Mouse (Mus musculus) hindbrain, embryonic 16.5 days (tissue): ENCODE measurements at regions not wholly inside any gene's neighbourhood (a gene's known extent, or its start where the extent isn't known, plus 50 kb on each side); places are given as distances from the start of the nearest gene placed in this dataset.
A peak's percentile ranks its signal among the peaks of the same experiment; 100 is the strongest.

ENCODE experiments used
- ATAC-seq: fragments of 200-750 bp; cut with Nextera tagmentation; 2 replicates; pipeline ENCODE4 v1.8.0; 2017; ENCODE audit warnings: moderate TSS enrichment, moderate library complexity
- H3K27ac ChIP-seq: fragments of 300-500 bp; sonication (generic); 2 replicates; pipeline ENCODE4 v1.5.1; 2014; ENCODE audit warnings: low read depth, mild to moderate bottlenecking, control low read depth, low read length, moderate library complexity
- H3K27me3 ChIP-seq: fragments of 300-500 bp; sonication (generic); replicated peaks from 2 replicates; pipeline ENCODE4 v1.6.1; 2014; ENCODE audit warnings: low read length; ENCODE audit not compliant: control insufficient read depth, insufficient read depth
- H3K36me3 ChIP-seq: fragments of 300-500 bp; sonication (generic); 2 replicates; pipeline ENCODE4 v1.6.1; 2014; ENCODE audit warnings: mild to moderate bottlenecking, low read length, moderate library complexity, mixed read lengths; ENCODE audit not compliant: control insufficient read depth, insufficient read depth
- H3K4me1 ChIP-seq: fragments of 300-500 bp; sonication (generic); 2 replicates; pipeline ENCODE4 v1.6.1; 2014; ENCODE audit warnings: low read depth, low read length; ENCODE audit not compliant: control insufficient read depth, insufficient read depth
- H3K4me2 ChIP-seq: fragments of 300-500 bp; sonication (generic); 2 replicates; pipeline ENCODE4 v1.6.1; 2014; ENCODE audit warnings: mild to moderate bottlenecking, low read length, control low read depth, moderate library complexity
- H3K4me3 ChIP-seq: fragments of 300-500 bp; sonication (generic); 2 replicates; pipeline ENCODE4 v1.5.1; 2014; ENCODE audit warnings: mild to moderate bottlenecking, low read length, control low read depth, moderate library complexity
- H3K9ac ChIP-seq: fragments of 300-500 bp; sonication (generic); 2 replicates; pipeline ENCODE4 v1.6.1; 2014; ENCODE audit warnings: low read depth, mild to moderate bottlenecking, control low read depth, low read length, moderate library complexity
- H3K9me3 ChIP-seq: fragments of 300-500 bp; sonication (generic); 2 replicates; pipeline ENCODE4 v1.6.1; 2014; ENCODE audit warnings: mild to moderate bottlenecking, low read length, moderate library complexity; ENCODE audit not compliant: control insufficient read depth
- whole genome bisulfite sequencing: fragments of 180-500 bp; shearing (Covaris S2); extraction: QIAGEN DNeasy Blood & Tissue Kit; methylation state at CpG from one replicate; pipeline ENCODE4 v1.1.7; 2014; 5-methylcytosine and 5-hydroxymethylcytosine counted together

DNA sequence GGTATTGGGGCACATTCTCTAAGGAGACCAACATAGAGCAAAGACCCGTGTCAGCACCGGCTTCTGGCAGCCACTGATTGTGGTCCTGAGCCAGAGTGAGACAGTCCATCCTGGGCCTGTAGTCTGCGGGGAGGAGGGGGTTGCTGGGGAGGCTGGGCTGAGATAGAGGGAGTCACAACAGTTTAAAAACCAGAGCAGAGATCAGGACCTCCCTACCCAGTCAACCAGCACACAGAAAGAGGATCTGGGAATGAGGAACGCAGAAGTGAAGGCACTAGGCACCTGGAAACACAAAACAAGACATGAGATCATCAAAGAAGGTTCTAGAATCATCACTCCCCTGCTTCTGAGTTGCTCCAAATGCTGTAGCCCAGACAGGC is 72.4 kb upstream of the Frmd6 start:
- H3K4me2 ChIP-seq, result peak overlapping the region; percentile 25
- peak; percentile 52; the same call in 1 of the 2 replicates for ATAC-seq
- peak overlapping the region; percentile 41 for H3K27ac ChIP-seq
- WGBS, result 48% methylated on average over 4 of the region's 4 CpGs
- no peaks in the 10 kb centered on the region for H3K36me3 ChIP-seq
- no peak overlapping the region for H3K4me3 ChIP-seq
- no peaks in the 10 kb centered on the region for H3K27me3 ChIP-seq
- no peak overlapping the region; the same call in 1 of the 2 replicates for H3K9ac ChIP-seq
- H3K9me3 ChIP-seq, result no peaks in the 10 kb centered on the region
- H3K4me1 ChIP-seq, result peaks cover 9% of the 10 kb centered on the region

GRCm38 (mm10) chr12:70753458-70753857 is 71.9 kb upstream of the Frmd6 start:
- WGBS, result 94% methylated on average over 3 of the region's 3 CpGs
- ATAC-seq, result no peak
- no peaks in the 10 kb centered on the region for H3K36me3 ChIP-seq

DNA sequence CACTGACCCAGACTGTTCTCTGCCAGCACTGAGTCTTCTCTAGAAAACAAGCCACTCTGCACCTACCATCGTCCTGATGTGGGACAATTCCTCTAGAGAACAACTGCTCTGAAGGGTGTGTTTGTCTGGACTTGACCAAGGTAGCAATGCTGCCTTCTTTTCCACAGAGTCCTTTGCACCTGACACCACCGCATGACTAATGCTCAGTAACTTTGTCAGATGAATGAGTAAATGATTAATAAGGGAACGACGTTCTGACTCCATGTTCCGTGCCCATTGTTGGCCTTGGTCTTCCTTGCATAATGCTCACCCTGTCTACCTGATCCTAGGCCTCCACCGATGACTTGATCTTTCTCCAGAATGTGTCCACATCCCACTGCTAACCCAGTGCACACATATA is 67.2 kb upstream of the Frmd6 start:
- 96% methylated on average over 6 of the region's 6 CpGs for WGBS
- no peak for ATAC-seq
- no peaks in the 10 kb centered on the region for H3K36me3 ChIP-seq

More at GRCm38 (mm10) chr12:70753458-70753857, 71.9 kb upstream of the Frmd6 start:
- Histone ChIP-seq H3K27me3 (no peaks in the 10 kb centered on the region), H3K27ac (no peak overlapping the region), H3K9ac (no peak overlapping the region), H3K4me1 (peaks cover 9% of the 10 kb centered on the region), H3K9me3 (no peaks in the 10 kb centered on the region), H3K4me3 (no peak overlapping the region), H3K4me2 (no peak overlapping the region)

DNA sequence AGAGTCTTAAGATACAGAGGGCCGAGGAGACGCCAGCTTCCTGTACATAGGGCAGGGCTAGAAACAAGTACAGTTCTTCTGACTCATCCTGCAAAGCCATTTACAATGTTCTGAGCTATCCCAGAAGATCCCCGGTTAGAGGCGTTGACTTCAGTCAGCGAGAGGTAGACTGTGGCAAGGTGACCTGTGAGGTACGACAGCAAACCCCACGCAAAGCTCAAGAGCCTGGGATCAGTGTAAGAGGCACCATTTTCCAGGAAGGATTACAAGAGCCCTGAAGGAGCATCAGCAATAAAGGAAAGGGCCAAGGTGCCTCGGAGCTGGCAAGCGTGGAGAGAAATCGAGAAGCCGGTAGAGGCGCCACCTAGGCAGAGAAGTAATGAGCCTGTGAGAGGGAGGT is 61.8 kb upstream of the Frmd6 start:
- ATAC-seq, result no peak
- 89% methylated on average over 12 of the region's 12 CpGs for WGBS
- no peaks in the 10 kb centered on the region for H3K36me3 ChIP-seq
- no peaks in the 10 kb centered on the region for H3K4me1 ChIP-seq
- H3K4me3 ChIP-seq, result no peak overlapping the region
- no peak overlapping the region for H3K4me2 ChIP-seq
- H3K9ac ChIP-seq, result no peak overlapping the region
- H3K27ac ChIP-seq, result no peak overlapping the region
- H3K27me3 ChIP-seq, result no peaks in the 10 kb centered on the region
- H3K9me3 ChIP-seq, result no peaks in the 10 kb centered on the region

More for the DNA sequence above, 67.2 kb upstream of the Frmd6 start:
- H3K9me3 ChIP-seq, result no peaks in the 10 kb centered on the region
- H3K4me3 ChIP-seq, result no peak overlapping the region
- H3K4me1 ChIP-seq, result peaks cover under 1% of the 10 kb centered on the region; the same call in 1 of the 2 replicates
- no peak overlapping the region for H3K9ac ChIP-seq
- H3K4me2 ChIP-seq, result no peak overlapping the region
- H3K27me3 ChIP-seq, result no peaks in the 10 kb centered on the region
- no peak overlapping the region for H3K27ac ChIP-seq

GRCm38 (mm10) chr12:70766319-70766718 is 59.0 kb upstream of the Frmd6 start:
- H3K27me3 ChIP-seq, result no peaks in the 10 kb centered on the region
- H3K27ac ChIP-seq, result no peak overlapping the region
- H3K9me3 ChIP-seq, result no peaks in the 10 kb centered on the region
- H3K4me3 ChIP-seq, result no peak overlapping the region
- H3K4me2 ChIP-seq, result no peak overlapping the region
- no peak overlapping the region for H3K9ac ChIP-seq
- ATAC-seq, result no peak
- no peaks in the 10 kb centered on the region for H3K4me1 ChIP-seq
- H3K36me3 ChIP-seq, result no peaks in the 10 kb centered on the region
- WGBS, result 68% methylated on average over 4 of the region's 4 CpGs

DNA sequence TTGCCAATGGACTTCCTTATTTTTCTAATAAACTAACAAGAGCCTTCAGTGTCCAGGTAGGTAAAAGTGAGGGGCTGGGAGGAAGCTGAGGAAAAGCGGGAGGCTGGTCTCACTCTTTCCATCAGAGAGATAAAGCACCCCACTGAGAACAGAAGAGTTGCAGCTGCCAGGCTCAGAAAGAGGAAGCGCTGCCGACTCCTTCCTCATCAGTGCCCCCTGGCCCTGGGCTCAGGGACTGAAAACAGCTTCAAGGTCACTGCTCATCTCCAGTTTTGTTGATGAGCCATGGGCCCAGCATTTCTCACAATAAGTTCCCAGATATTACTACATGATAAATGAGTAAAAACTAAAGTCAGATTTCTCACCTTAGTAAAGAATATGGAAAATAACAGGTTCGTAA is 57.4 kb upstream of the Frmd6 start:
- no peak overlapping the region for H3K4me2 ChIP-seq
- H3K36me3 ChIP-seq, result no peaks in the 10 kb centered on the region
- H3K4me3 ChIP-seq, result no peak overlapping the region
- no peak overlapping the region for H3K27ac ChIP-seq
- H3K27me3 ChIP-seq, result no peaks in the 10 kb centered on the region
- H3K9ac ChIP-seq, result no peak overlapping the region
- whole genome bisulfite sequencing, result 52% methylated on average over 4 of the region's 4 CpGs
- no peaks in the 10 kb centered on the region for H3K9me3 ChIP-seq
- ATAC-seq, result no peak
- H3K4me1 ChIP-seq, result no peaks in the 10 kb centered on the region

- no peak for ATAC-seq
- H3K9me3 ChIP-seq, result no peaks in the 10 kb centered on the region
- 90% methylated on average over 9 of the region's 9 CpGs for WGBS
Measured at GRCm38 (mm10) chr12:70768745-70769144, 56.6 kb upstream of the Frmd6 start.

GRCm38 (mm10) chr12:70769538-70770176 is 55.7 kb upstream of the Frmd6 start:
- Histone ChIP-seq H3K4me3 (no peak overlapping the region), H3K9ac (no peak overlapping the region), H3K36me3 (no peaks in the 10 kb centered on the region), H3K9me3 (no peaks in the 10 kb centered on the region), H3K4me2 (no peak overlapping the region), H3K4me1 (no peaks in the 10 kb centered on the region), H3K27me3 (no peaks in the 10 kb centered on the region), H3K27ac (no peak overlapping the region)
- WGBS, result 85% methylated on average over 12 of the region's 12 CpGs
- no peak for ATAC-seq

More at GRCm38 (mm10) chr12:70768745-70769144, 56.6 kb upstream of the Frmd6 start:
- no peaks in the 10 kb centered on the region for H3K36me3 ChIP-seq
- no peak overlapping the region for H3K4me2 ChIP-seq
- H3K27me3 ChIP-seq, result no peaks in the 10 kb centered on the region
- H3K4me3 ChIP-seq, result no peak overlapping the region
- no peaks in the 10 kb centered on the region for H3K4me1 ChIP-seq
- no peak overlapping the region for H3K9ac ChIP-seq
- no peak overlapping the region for H3K27ac ChIP-seq

GRCm38 (mm10) chr12:70774006-70774405 is 51.3 kb upstream of the Frmd6 start:
- Histone ChIP-seq H3K4me3 (no peak overlapping the region), H3K27ac (no peak overlapping the region), H3K9ac (no peak overlapping the region), H3K27me3 (no peaks in the 10 kb centered on the region), H3K36me3 (no peaks in the 10 kb centered on the region), H3K9me3 (no peaks in the 10 kb centered on the region), H3K4me2 (no peak overlapping the region), H3K4me1 (0 out of 2 replicates have a peak, but pooled peaks cover 2% of the 10 kb centered on the region)
- WGBS, result 82% methylated on average over 5 of the region's 5 CpGs
- no peak for ATAC-seq
